Mouse (Mus musculus) ES-E14 (cell line): ENCODE data around the gene Tsen2. TPM values are rescaled to one million over a fixed set of nuclear protein-coding genes. Genes with fewer than 3 reads are reported as not detected.

Experiments
- DNase-seq: peaks from one replicate; pipeline ENCODE4 v3.0.0-alpha.2; 2013; ENCODE audit warnings: low read depth, low spot score
- H3K27ac ChIP-seq: 2 replicates; pipeline ENCODE4 v1.5.1; 2012; ENCODE audit warnings: low read depth, mild to moderate bottlenecking, low read length, moderate library complexity, mixed read lengths; ENCODE audit not compliant: poor library complexity, insufficient read depth, severe bottlenecking
- H3K36me3 ChIP-seq: 2 replicates; pipeline ENCODE4 v1.6.1; 2012; ENCODE audit warnings: mild to moderate bottlenecking, low read length, moderate library complexity, mixed read lengths; ENCODE audit not compliant: control insufficient read depth, poor library complexity, insufficient read depth, severe bottlenecking
- H3K4me1 ChIP-seq, 2 experiments: fragments of 150-350 bp in 1 of 2; sonication (generic) in 1 of 2; 2 replicates each; pipeline ENCODE4 v1.6.1; 2012; ENCODE audit warnings: low read length in 2 of 2, mild to moderate bottlenecking in 1 of 2, mixed read lengths in 1 of 2; ENCODE audit not compliant: control insufficient read depth in 2 of 2, insufficient read depth in 2 of 2, poor library complexity in 1 of 2
- H3K4me3 ChIP-seq, 2 experiments: fragments of 150-350 bp in 1 of 2; sonication (generic) in 1 of 2; 2 replicates each; pipeline ENCODE4 v1.5.1; 2012; ENCODE audit warnings: low read length in 2 of 2, low read depth in 1 of 2, mild to moderate bottlenecking in 1 of 2, mixed read lengths in 1 of 2; ENCODE audit not compliant: insufficient read depth in 1 of 2, poor library complexity in 1 of 2, severe bottlenecking in 1 of 2
- H3K9ac ChIP-seq: 2 replicates; pipeline ENCODE4 v1.6.1; 2012; ENCODE audit warnings: low read depth, mild to moderate bottlenecking, low read length, mixed read lengths; ENCODE audit not compliant: poor library complexity, insufficient read depth, severe bottlenecking
- H3K9me3 ChIP-seq: fragments of 150-350 bp; sonication (generic); 2 replicates; pipeline ENCODE4 v1.6.1; 2012; ENCODE audit warnings: low read depth, mild to moderate bottlenecking, low read length; ENCODE audit not compliant: control insufficient read depth, insufficient read depth
- CHD2 ChIP-seq: IDR thresholded peaks from 2 replicates; pipeline ENCODE4 v1.6.1; 2014; ENCODE audit warnings: mild to moderate bottlenecking, low read depth, low read length, inconsistent platforms
- HCFC1 ChIP-seq: IDR thresholded peaks from 2 replicates; pipeline ENCODE4 v1.6.1; 2012; ENCODE audit warnings: low read length, inconsistent platforms, borderline replicate concordance; ENCODE audit not compliant: insufficient read depth
- MAFK ChIP-seq: IDR thresholded peaks from 2 replicates; pipeline ENCODE4 v1.6.1; 2014; ENCODE audit warnings: mild to moderate bottlenecking, low read depth, low read length, inconsistent platforms; ENCODE audit not compliant: insufficient read depth
- ZC3H11A ChIP-seq: IDR thresholded peaks from 2 replicates; pipeline ENCODE4 v1.6.1; 2012; ENCODE audit warnings: low read depth, mild to moderate bottlenecking, inconsistent platforms, low read length, borderline replicate concordance
- ZNF384 ChIP-seq: IDR thresholded peaks from 2 replicates; pipeline ENCODE4 v1.6.1; 2012; ENCODE audit warnings: low read depth, low read length, inconsistent platforms
- in situ Hi-C, 2 experiments: fragments of 600-800 bp; cut with MboI; formaldehyde crosslinking; loops; one replicate each; pipeline ENCODE4 v1.15.1; 2025; ENCODE audit warnings: low sequenced_read_pairs in 2 of 2, inconsistent platforms in 1 of 2; ENCODE audit not compliant: unreplicated experiment in 2 of 2
- total RNA-seq: library from RNA; depleted of rRNA; stranded (reverse); fragments of 300-350 nt; gene quantifications from 2 replicates; pipeline ENCODE4 v1.2.3, GENCODE M21; 2012; rRNA removed

Tsen2 gene
- total RNA-seq, 1 experiment = 35.9 TPM

- no peak overlapping the region for H3K4me3 ChIP-seq
- in situ Hi-C loops = no loop called here
- no peak overlapping the region for H3K9ac ChIP-seq
- peaks cover 65% of the 10 kb centered on the region for H3K36me3 ChIP-seq
- no peaks in the 10 kb centered on the region for H3K9me3 ChIP-seq
- DNase-seq = no peak
- H3K4me1 ChIP-seq = no peaks in the 10 kb centered on the region
- no peak overlapping the region for H3K27ac ChIP-seq
- TF ChIP-seq ZC3H11A (no peak), ZNF384 (no peak), MAFK (no peak), HCFC1 (no peak), CHD2 (no peak)
These were observed 76.5 kb downstream of the Tsen2 start for GRCm38 (mm10) chr6:115620942-115621341.

DNA sequence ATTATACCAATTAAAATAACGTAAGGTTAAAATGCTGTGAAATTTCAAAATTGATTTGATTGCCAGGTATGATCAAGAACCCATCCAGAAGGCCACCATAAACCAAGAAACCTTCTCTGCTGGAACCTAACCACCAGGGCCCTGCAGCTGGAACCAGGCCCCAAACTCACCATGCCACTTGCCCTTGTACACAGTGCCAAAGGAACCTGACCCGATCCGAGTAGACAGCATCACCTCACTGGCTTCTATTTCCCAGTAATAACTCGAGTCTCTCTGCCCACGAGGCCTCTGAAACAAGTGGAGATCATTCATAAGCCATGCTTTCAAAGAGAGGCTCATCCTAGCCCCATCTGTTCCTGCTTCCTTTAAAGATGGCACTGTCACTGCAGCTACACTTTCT lies 81.7 kb downstream of the Tsen2 start:
- in situ Hi-C loops = no loop called here
- Histone ChIP-seq H3K4me1 (no peaks in the 10 kb centered on the region), H3K27ac (no peak overlapping the region), H3K9me3 (no peaks in the 10 kb centered on the region), H3K9ac (no peak overlapping the region), H3K4me3 (no peak overlapping the region), H3K36me3 (peaks cover 33% of the 10 kb centered on the region)
- TF ChIP-seq HCFC1 (no peak), ZC3H11A (no peak), MAFK (no peak), CHD2 (no peak), ZNF384 (no peak)
- no peak for DNase-seq

Other genes with a start within 250 kb of the Tsen2 start
- gene Pparg, start 183.7 kb upstream of the Tsen2 start, total RNA-seq = 0.26 and 0.85 TPM in 2 replicates
- gene Mkrn2os, start 47.9 kb downstream of the Tsen2 start, total RNA-seq = 0.22 TPM in 1 of 2 replicates, not detected in the other
- gene Mkrn2, start 57.2 kb downstream of the Tsen2 start, total RNA-seq = 17.8 and 22.0 TPM in 2 replicates
- 128 and 140 TPM in 2 replicates for gene Raf1, start 132.0 kb downstream of the Tsen2 start, total RNA-seq
- gene Tmem40, start 217.7 kb downstream of the Tsen2 start, total RNA-seq = 18.4 and 21.9 TPM in 2 replicates
- gene Cand2, start 229.9 kb downstream of the Tsen2 start, total RNA-seq = 10.7 and 10.8 TPM in 2 replicates